Mouse (Mus musculus) hindbrain, postnatal 0 days (tissue): ENCODE results near the gene Kl. TPM values are rescaled to one million over a fixed set of nuclear protein-coding genes. Genes with fewer than 3 reads are reported as not detected.

Experiments
- ATAC-seq: fragments of 200-750 bp; cut with Nextera tagmentation; 2 replicates; pipeline ENCODE4 v1.8.0; 2017; ENCODE audit warnings: mild to moderate bottlenecking, moderate TSS enrichment, moderate library complexity
- DNase-seq: peaks from one replicate; pipeline ENCODE4 v3.0.0-alpha.2; 2015; ENCODE audit warnings: low spot score
- H3K27ac ChIP-seq: fragments of 300-500 bp; sonication (generic); 2 replicates; pipeline ENCODE4 v1.5.1; 2014; ENCODE audit warnings: mild to moderate bottlenecking
- H3K27me3 ChIP-seq: fragments of 300-500 bp; sonication (generic); 2 replicates; pipeline ENCODE4 v1.6.1; 2014; ENCODE audit warnings: low read length, mixed read lengths; ENCODE audit not compliant: insufficient read depth
- H3K36me3 ChIP-seq: fragments of 300-500 bp; sonication (generic); 2 replicates; pipeline ENCODE4 v1.6.1; 2014; ENCODE audit warnings: low read length, mixed read lengths; ENCODE audit not compliant: insufficient read depth
- H3K4me1 ChIP-seq: fragments of 300-500 bp; sonication (generic); 2 replicates; pipeline ENCODE4 v1.6.1; 2014; ENCODE audit warnings: antibody characterized with exemption, low read length, mixed read lengths; ENCODE audit not compliant: insufficient read depth
- H3K4me2 ChIP-seq: fragments of 300-500 bp; sonication (generic); 2 replicates; pipeline ENCODE4 v1.6.1; 2014; ENCODE audit warnings: low read depth, mild to moderate bottlenecking, low read length, moderate library complexity, mixed read lengths
- H3K4me3 ChIP-seq: fragments of 300-500 bp; sonication (generic); 2 replicates; pipeline ENCODE4 v1.5.1; 2014; ENCODE audit warnings: low read length
- H3K9ac ChIP-seq: fragments of 300-500 bp; sonication (generic); replicated peaks from 2 replicates; pipeline ENCODE4 v1.6.1; 2014; ENCODE audit warnings: mild to moderate bottlenecking, low read length, moderate library complexity, mixed read lengths
- H3K9me3 ChIP-seq: fragments of 300-500 bp; sonication (generic); 2 replicates; pipeline ENCODE4 v1.6.1; 2016; ENCODE audit warnings: low read length, mixed read lengths
- CTCF ChIP-seq: IDR thresholded peaks from 2 replicates; pipeline ENCODE4 v1.5.1; 2016; ENCODE audit warnings: antibody characterized with exemption, control low read depth, low read depth
- WGBS: fragments of 180-500 bp; shearing (Covaris S2); extraction: QIAGEN DNeasy Blood & Tissue Kit; methylation state at CpG from one replicate; pipeline ENCODE4 v1.1.7; 2014; 5-methylcytosine and 5-hydroxymethylcytosine counted together
- polyA plus RNA-seq: library from polyadenylated mRNA; unstranded; fragments of >200 nt; fragmentation: Nextera tagmentation; extraction: Ambion mirVana; gene quantifications from 2 replicates; pipeline ENCODE4 v1.2.1, GENCODE M21; 2015
- total RNA-seq: library from RNA; depleted of rRNA; stranded (reverse); fragments of >200 nt; gene quantifications from 2 replicates; pipeline ENCODE4 v1.2.3, GENCODE M21; 2014

Gene Kl
- total and polyA plus RNA-seq, 2 experiments from 2014 or later: 1.3 to 3.7 TPM

DNA sequence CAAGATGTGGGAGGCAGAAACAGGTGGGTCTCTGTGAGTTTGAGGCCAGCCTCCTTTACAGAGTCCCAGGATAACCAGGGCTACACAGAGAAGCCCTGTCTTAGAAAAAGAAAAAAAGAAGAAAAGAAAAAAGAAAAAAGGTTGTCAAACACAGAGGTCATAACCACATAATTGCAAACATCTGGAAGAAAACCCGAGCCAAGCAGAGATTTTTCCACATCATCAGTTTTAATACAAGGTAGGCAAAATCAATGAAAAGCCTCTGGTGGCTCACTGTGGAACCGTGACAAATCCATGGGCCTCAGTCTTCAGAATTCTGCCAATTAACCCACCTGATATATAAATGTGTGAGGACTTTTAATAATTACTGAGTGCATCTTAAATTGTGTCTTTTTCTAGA, 14.9 kb upstream of the Kl start:
- no peak overlapping the region for H3K4me3 ChIP-seq
- no peak for TF ChIP-seq CTCF
- H3K4me2 ChIP-seq: no peak overlapping the region
- DNase-seq: no peak
- H3K27me3 ChIP-seq: no peaks in the 10 kb centered on the region
- H3K27ac ChIP-seq: no peak overlapping the region
- no peaks in the 10 kb centered on the region for H3K4me1 ChIP-seq
- WGBS: 48% methylated on average over 2 of the region's 2 CpGs
- no peak for ATAC-seq
- no peaks in the 10 kb centered on the region for H3K9me3 ChIP-seq
- H3K9ac ChIP-seq: no peak overlapping the region
- no peaks in the 10 kb centered on the region for H3K36me3 ChIP-seq

DNA sequence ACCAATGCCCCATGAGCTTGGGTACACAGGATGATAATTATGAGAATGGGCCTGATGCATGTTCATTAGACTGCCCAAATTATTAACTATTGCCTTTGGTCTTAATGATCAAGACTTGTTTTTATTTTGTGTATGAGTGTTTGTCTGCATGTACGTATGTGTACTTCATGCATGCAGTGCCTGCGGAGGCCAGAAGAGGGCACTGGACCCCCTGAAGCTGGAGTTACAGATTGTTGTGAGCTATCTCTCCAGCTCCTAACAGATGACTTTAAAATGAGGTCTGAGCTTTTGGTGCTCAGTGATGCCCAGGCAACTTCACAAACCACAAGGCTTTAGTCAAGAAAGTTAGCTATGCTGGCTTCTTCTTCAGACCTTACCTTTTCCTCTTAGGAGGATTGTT, 6.8 kb upstream of the Kl start:
- DNase-seq (no peak), ATAC-seq (no peak)
- peak; percentile 29 for TF ChIP-seq CTCF
- no peak overlapping the region for H3K27ac ChIP-seq
- no peak overlapping the region for H3K4me2 ChIP-seq
- H3K36me3 ChIP-seq: no peaks in the 10 kb centered on the region
- no peak overlapping the region for H3K4me3 ChIP-seq
- H3K9ac ChIP-seq: no peak overlapping the region
- no peaks in the 10 kb centered on the region for H3K27me3 ChIP-seq
- WGBS: 99% methylated on average over 2 of the region's 2 CpGs
- no peaks in the 10 kb centered on the region for H3K9me3 ChIP-seq
- no peaks in the 10 kb centered on the region for H3K4me1 ChIP-seq

DNA sequence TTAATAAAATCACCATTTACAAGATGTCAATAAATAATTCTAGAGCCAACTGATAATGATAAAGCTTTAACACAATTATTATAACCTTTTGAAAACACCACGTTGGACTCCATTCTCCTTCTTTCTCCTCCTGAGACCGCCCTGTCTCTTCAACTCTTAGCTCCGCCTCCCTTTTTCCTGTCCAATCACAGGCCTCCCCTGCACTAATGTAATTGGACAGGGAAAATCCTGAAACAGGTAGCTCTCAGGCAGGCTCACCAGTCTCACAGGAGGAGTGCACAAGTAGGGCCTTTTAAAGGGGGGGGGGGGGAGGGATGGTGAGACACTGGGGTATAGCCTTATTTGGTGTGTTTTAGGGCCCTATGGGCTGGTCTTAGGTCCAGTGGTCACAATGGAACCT, 3.3 kb upstream of the Kl start:
- Histone ChIP-seq H3K9me3 (no peaks in the 10 kb centered on the region), H3K4me2 (no peak overlapping the region), H3K4me1 (no peaks in the 10 kb centered on the region), H3K36me3 (no peaks in the 10 kb centered on the region), H3K9ac (no peak overlapping the region), H3K4me3 (no peak overlapping the region), H3K27ac (no peak overlapping the region), H3K27me3 (peaks cover 4% of the 10 kb centered on the region; the same call in 1 of the 2 replicates)
- WGBS: 81% methylated on average over 3 of the region's 3 CpGs
- DNase-seq (no peak), ATAC-seq (no peak)
- TF ChIP-seq CTCF: no peak

DNA sequence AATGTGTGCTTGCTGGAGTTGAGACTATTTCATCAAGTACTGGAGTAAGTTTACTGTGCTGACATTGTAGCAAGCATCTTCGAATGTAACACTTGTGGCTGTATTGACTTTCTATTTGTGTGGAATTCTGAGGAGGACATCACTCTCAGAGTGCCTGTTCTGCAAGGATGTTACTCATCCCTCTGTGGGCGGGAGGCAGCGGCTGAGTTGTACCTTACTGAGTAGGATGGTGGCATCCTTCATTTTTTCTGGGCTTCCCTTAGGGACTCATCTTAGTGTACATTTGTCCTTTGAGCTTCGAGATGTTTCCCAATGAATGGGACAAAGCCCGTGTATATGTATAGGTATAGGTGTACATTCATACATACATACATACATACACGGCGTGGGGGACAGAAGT, 1.1 kb upstream of the Kl start:
- TF ChIP-seq CTCF: no peak
- Histone ChIP-seq H3K4me2 (no peak overlapping the region), H3K27ac (no peak overlapping the region), H3K4me3 (no peak overlapping the region), H3K4me1 (no peaks in the 10 kb centered on the region), H3K9ac (no peak overlapping the region), H3K9me3 (no peaks in the 10 kb centered on the region), H3K27me3 (peaks cover 4% of the 10 kb centered on the region; the same call in 1 of the 2 replicates), H3K36me3 (no peaks in the 10 kb centered on the region)
- DNase-seq: no peak
- ATAC-seq: no peak
- WGBS: 91% methylated on average over 7 of the region's 7 CpGs

DNA sequence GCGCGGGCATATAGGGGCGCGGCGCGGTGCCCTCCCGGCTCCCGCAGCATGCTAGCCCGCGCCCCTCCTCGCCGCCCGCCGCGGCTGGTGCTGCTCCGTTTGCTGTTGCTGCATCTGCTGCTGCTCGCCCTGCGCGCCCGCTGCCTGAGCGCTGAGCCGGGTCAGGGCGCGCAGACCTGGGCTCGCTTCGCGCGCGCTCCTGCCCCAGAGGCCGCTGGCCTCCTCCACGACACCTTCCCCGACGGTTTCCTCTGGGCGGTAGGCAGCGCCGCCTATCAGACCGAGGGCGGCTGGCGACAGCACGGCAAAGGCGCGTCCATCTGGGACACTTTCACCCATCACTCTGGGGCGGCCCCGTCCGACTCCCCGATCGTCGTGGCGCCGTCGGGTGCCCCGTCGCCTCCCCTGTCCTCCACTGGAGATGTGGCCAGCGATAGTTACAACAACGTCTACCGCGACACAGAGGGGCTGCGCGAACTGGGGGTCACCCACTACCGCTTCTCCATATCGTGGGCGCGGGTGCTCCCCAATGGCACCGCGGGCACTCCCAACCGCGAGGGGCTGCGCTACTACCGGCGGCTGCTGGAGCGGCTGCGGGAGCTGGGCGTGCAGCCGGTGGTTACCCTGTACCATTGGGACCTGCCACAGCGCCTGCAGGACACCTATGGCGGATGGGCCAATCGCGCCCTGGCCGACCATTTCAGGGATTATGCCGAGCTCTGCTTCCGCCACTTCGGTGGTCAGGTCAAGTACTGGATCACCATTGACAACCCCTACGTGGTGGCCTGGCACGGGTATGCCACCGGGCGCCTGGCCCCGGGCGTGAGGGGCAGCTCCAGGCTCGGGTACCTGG, 488 bp downstream of the Kl start:
- peak overlapping the region; percentile 45 for H3K4me3 ChIP-seq
- H3K4me1 ChIP-seq: no peaks in the 10 kb centered on the region
- H3K27ac ChIP-seq: no peak overlapping the region
- peak; percentile 74 for ATAC-seq
- H3K36me3 ChIP-seq: no peaks in the 10 kb centered on the region
- DNase-seq: peak; percentile 53
- TF ChIP-seq CTCF: peak; percentile 46
- peak overlapping the region; percentile 65 for H3K4me2 ChIP-seq
- peaks cover 4% of the 10 kb centered on the region; the same call in 1 of the 2 replicates for H3K27me3 ChIP-seq
- H3K9ac ChIP-seq: peak overlapping the region; percentile 44
- H3K9me3 ChIP-seq: no peaks in the 10 kb centered on the region
- 4% methylated on average over 78 of the region's 89 CpGs for WGBS

DNA sequence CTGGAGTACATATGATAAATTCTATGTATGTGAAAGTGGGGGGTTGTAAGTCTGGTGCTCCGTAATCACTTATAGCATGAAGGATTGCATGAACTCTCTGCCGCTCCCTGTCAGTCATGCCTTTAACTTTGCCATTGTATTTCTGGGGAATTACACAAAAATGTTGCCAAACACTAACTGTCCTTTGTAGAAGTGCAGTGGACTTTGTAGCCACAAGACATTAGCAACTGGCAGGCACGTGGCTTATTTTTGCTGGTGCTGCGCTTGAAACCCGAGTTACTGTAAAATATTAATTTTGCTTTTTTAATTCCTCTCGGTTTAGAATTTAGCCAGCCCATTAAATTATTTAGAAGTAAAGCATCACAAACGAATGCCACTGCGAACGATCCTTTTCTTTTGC, 2.4 kb downstream of the Kl start:
- no peaks in the 10 kb centered on the region for H3K4me1 ChIP-seq
- H3K27ac ChIP-seq: no peak overlapping the region
- H3K9ac ChIP-seq: no peak overlapping the region
- no peak overlapping the region for H3K4me2 ChIP-seq
- no peak overlapping the region for H3K4me3 ChIP-seq
- peaks cover 4% of the 10 kb centered on the region; the same call in 1 of the 2 replicates for H3K27me3 ChIP-seq
- DNase-seq (no peak), ATAC-seq (no peak)
- no peaks in the 10 kb centered on the region for H3K36me3 ChIP-seq
- no peaks in the 10 kb centered on the region for H3K9me3 ChIP-seq
- WGBS: 77% methylated on average over 9 of the region's 9 CpGs
- TF ChIP-seq CTCF: no peak

DNA sequence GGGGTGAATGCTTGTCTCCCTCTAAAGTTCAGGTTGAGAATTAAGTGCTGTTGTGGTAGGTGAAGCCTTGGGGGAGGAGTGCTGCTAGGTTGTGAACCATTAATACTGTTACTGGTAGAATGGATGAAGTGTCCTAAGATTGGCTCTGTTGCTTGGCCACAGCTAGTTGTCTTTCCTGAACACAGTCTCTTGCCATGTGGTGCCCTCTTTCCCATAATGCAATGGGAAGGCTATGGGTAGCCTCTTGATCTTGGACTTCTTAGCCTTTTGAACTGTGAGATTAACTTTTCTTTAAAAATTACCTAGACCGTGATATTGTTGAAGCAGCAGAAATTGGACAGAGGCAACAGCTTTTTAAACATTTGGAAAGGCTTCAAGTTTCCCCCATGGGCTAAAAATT, 7.5 kb downstream of the Kl start:
- 91% methylated on average over 1 of the region's 1 CpGs for WGBS
- Histone ChIP-seq H3K4me1 (no peaks in the 10 kb centered on the region), H3K4me2 (no peak overlapping the region), H3K27ac (no peak overlapping the region), H3K4me3 (no peak overlapping the region), H3K9me3 (no peaks in the 10 kb centered on the region), H3K27me3 (no peaks in the 10 kb centered on the region), H3K9ac (no peak overlapping the region), H3K36me3 (no peaks in the 10 kb centered on the region)
- ATAC-seq (no peak), DNase-seq (no peak)
- TF ChIP-seq CTCF: no peak
